ENCODE assay signal across 8 mouse cellular contexts in genomic region chr5:102069051-102069766, GRCm38 (mm10). TPM values are rescaled to one million over a fixed set of nuclear protein-coding genes. Genes with fewer than 3 reads are reported as not detected.
DNase-seq lines count a peak whose midpoint lies in the region; ATAC-seq lines count a peak whose summit lies in the region.

No protein-coding gene starts in this region.

- 0 out of 2 replicates have a peak, but pooled peaks cover 3% of the 10 kb centered on the region for H3K36me3 ChIP-seq in forebrain, embryonic 13.5 days (ENCODE audit: poor library complexity, severe bottlenecking)
- peaks cover 25% of the 10 kb centered on the region for H3K36me3 ChIP-seq in hindbrain, embryonic 10.5 days

- H3K4me3 ChIP-seq in forebrain, embryonic 13.5 days: peak overlapping the region; percentile 82
- H3K4me3 ChIP-seq in hindbrain, embryonic 10.5 days: peak overlapping the region; percentile 87

- H3K4me2 ChIP-seq in forebrain, embryonic 13.5 days: peak overlapping the region; percentile 74

- no peaks in the 10 kb centered on the region for H3K27me3 ChIP-seq in forebrain, embryonic 13.5 days
- H3K27me3 ChIP-seq in hindbrain, embryonic 10.5 days (ENCODE audit: insufficient read depth, poor library complexity, severe bottlenecking): no peaks in the 10 kb centered on the region

- DNase-seq in Muller cell, postnatal 12 days (ENCODE audit: inconsistent ontology term): peak; percentile 75
- peak; percentile 74 for DNase-seq in cerebellum, adult 11-12 months
- DNase-seq in hindbrain, embryonic 10.5 days (ENCODE audit: low spot score): peak; percentile 68
- peak; percentile 33 to 36 for DNase-seq in layer of hippocampus, postnatal 36 days
- peak; percentile 44 for DNase-seq in lung, postnatal 36 days
- DNase-seq in right cerebral cortex, adult 18-20 months: peak; percentile 66
- no peak for DNase-seq in c-Kit-positive CD71-positive TER-119-positive erythroid progenitor cells, embryonic 14.5 days (ENCODE audit: low spot score)

- no peaks in the 10 kb centered on the region for H3K9me3 ChIP-seq in forebrain, embryonic 13.5 days (replicated peaks)
- H3K9me3 ChIP-seq in hindbrain, embryonic 10.5 days: no peaks in the 10 kb centered on the region

- peak overlapping the region; percentile 99 for H3K9ac ChIP-seq in forebrain, embryonic 13.5 days

- ATAC-seq in forebrain, embryonic 13.5 days: peak; percentile 78

- WGBS in forebrain, embryonic 13.5 days: under 1% methylated on average over 47 of the region's 92 CpGs
- WGBS in hindbrain, embryonic 10.5 days: under 1% methylated on average over 84 of the region's 92 CpGs

- peaks cover 56% of the 10 kb centered on the region for H3K4me1 ChIP-seq in forebrain, embryonic 13.5 days
- H3K4me1 ChIP-seq in hindbrain, embryonic 10.5 days (replicated peaks): peaks cover 52% of the 10 kb centered on the region

- peak overlapping the region; percentile 98 for H3K27ac ChIP-seq in forebrain, embryonic 13.5 days
- peak overlapping the region; percentile 100 for H3K27ac ChIP-seq in hindbrain, embryonic 10.5 days

RNA-seq across cellular contexts. Expression of gene Wdfy3, which starts 0.5 kb away (rescaled TPM):
- polyA plus RNA-seq in forebrain, embryonic 13.5 days (2015; fragmentation: Nextera tagmentation; extraction: Ambion mirVana): 22.9 and 24.6 TPM in 2 replicates
- 19.5 and 24.2 TPM in 2 replicates for polyA plus RNA-seq in hindbrain, embryonic 10.5 days (2016; fragmentation: Nextera tagmentation; extraction: Ambion mirVana)
- 100 to 1,000 TPM; 116 to 122 TPM for total RNA-seq in layer of hippocampus, postnatal 36 days (2021)
